Mouse (Mus musculus) megakaryocyte-erythroid progenitor cell, adult 5 weeks (primary cell): ENCODE results near the gene Dnttip2. TPM values are rescaled to one million over a fixed set of nuclear protein-coding genes. Genes with fewer than 3 reads are reported as not detected.

Source experiments
- polyA plus RNA-seq: library from polyadenylated mRNA; stranded (reverse); fragments of >175 nt; gene quantifications from 2 replicates; pipeline ENCODE4 v1.2.3, GENCODE M21; 2012

The Dnttip2 gene
- 9.6 and 17.0 TPM in 2 replicates for polyA plus RNA-seq

GRCm38 (mm10) chr3:122274241-122275024, at the start of gene Dnttip2:
Gene Dnttip2 (plus strand): TSS chr3:122274388.

GRCm38 (mm10) chr3:122245215-122245877, 28.8 kb upstream of the Dnttip2 start, which contains the start of gene Gclm:
Gene Gclm (plus strand): TSS chr3:122245557.

DNA sequence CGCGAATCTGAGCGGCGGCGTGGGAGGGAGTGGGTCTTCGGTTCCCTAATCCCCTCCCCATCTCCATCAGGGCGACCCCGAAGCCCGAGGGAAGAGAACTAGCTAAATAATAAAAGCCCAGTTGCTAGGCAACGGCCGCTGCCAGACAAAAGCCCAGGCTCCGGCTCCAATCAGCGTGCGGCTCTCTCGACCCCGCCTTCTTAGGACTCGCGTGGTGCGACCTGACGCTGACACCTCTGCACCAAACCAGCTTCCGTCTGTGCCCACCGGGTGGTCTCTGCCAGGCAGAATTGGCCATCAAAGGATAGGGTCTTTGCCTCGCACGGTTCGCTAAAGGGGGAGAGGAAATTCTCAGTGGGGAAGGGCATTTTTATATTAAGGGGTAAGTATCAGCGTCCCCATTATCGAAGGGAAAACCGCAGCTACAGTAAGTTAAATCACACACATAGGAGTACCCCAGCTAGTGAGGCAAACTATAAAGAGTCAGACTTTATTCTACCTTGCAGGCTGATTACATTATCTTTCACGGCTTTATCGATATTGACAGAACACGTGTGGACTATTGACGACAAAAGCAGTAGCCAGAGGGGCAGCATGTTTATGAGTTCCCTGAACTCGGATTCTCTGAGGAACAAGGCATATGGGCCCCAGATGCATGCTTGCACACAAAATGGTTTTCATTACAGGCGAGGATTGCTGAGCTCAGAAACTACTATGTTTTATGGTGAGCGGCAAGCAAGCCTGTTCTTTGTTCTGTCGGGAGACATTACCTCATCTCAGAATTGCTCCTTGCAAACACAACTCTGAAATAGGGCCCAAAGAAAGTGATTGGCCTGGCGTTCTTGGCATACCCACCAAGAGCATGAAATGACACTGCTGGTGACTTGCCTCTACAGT, 20.0 kb downstream of the Dnttip2 start, which contains the start of gene Bcar3:
Bcar3 (plus strand) TSS at position 183 of the 897 bp plus-strand sequence.

Other genes with a start within 250 kb of the Dnttip2 start
- 0.90 and 1.1 TPM in 2 replicates for gene Abca4, start 229.9 kb upstream of the Dnttip2 start, polyA plus RNA-seq
- 267 and 297 TPM in 2 replicates for gene Gclm, start 28.8 kb upstream of the Dnttip2 start, polyA plus RNA-seq
- 2.1 and 3.8 TPM in 2 replicates for gene Bcar3, start 19.7 kb downstream of the Dnttip2 start, polyA plus RNA-seq